Mouse (Mus musculus): ENCODE measurements around the gene Sp110. TPM values are rescaled to one million over a fixed set of nuclear protein-coding genes. Genes with fewer than 3 reads are reported as not detected.

Gene Sp110
- polyA plus RNA-seq, 1 experiment from 2014 or later, result 5.5 TPM

Other genes starting within 250 kb of the Sp110 start
- not detected in 2 replicates for gene G530012D18Rik, start 23.1 kb downstream of the Sp110 start, polyA plus RNA-seq (2016; fragmentation: Nextera tagmentation; extraction: Ambion mirVana)
- 3.0 and 3.2 TPM in 2 replicates for gene Sp140, start 1.6 kb upstream of the Sp110 start, polyA plus RNA-seq (2016; fragmentation: Nextera tagmentation; extraction: Ambion mirVana)
- 1.6 and 2.4 TPM in 2 replicates for gene Sp100, start 51.2 kb upstream of the Sp110 start, polyA plus RNA-seq (2016; fragmentation: Nextera tagmentation; extraction: Ambion mirVana)
- gene A630001G21Rik, start 179.8 kb upstream of the Sp110 start, polyA plus RNA-seq (2016; fragmentation: Nextera tagmentation; extraction: Ambion mirVana), result 2.5 and 3.2 TPM in 2 replicates
- gene Cab39, start 194.6 kb upstream of the Sp110 start, polyA plus RNA-seq (2016; fragmentation: Nextera tagmentation; extraction: Ambion mirVana), result 25.3 and 25.9 TPM in 2 replicates

Data from liver, embryonic 12.5 days (tissue).